Comparison of ENCODE assay signal across 8 mouse cellular contexts in genomic region chr17:32321836-32322235, GRCm38 (mm10). TPM values are rescaled to one million over a fixed set of nuclear protein-coding genes. Genes with fewer than 3 reads are reported as not detected.
DNase-seq lines count a peak whose midpoint lies in the region; ATAC-seq and TF ChIP-seq lines count a peak whose summit lies in the region.

No protein-coding gene starts in this region.

- peaks cover 21% of the 10 kb centered on the region for H3K4me1 ChIP-seq in heart, embryonic 10.5 days
- peaks cover 2 to 10% of the 10 kb centered on the region in 2 experiments; a peak in 2 of 4 replicates for H3K4me1 ChIP-seq in MEL (ENCODE audit: control insufficient read depth in 1 of 2, insufficient read depth in 2 of 2, low read length in 2 of 2)
- peaks cover 31% of the 10 kb centered on the region for H3K4me1 ChIP-seq in forebrain, embryonic 15.5 days
- H3K4me1 ChIP-seq in limb, embryonic 15.5 days = peaks cover 26% of the 10 kb centered on the region
- peaks cover 2% of the 10 kb centered on the region; the same call in 1 of the 2 replicates for H3K4me1 ChIP-seq in stomach, postnatal 0 days (replicated peaks; ENCODE audit: control insufficient read depth, insufficient read depth)

- H3K27ac ChIP-seq in heart, embryonic 10.5 days = peak overlapping the region; percentile 95
- peak overlapping the region; percentile 5; the same call in 1 of the 2 replicates for H3K27ac ChIP-seq in MEL (ENCODE audit: control insufficient read depth, low read depth, low read length)
- peak overlapping the region; percentile 92 for H3K27ac ChIP-seq in forebrain, embryonic 15.5 days (replicated peaks)
- H3K27ac ChIP-seq in limb, embryonic 15.5 days = peak overlapping the region; percentile 97
- peak overlapping the region; percentile 85 for H3K27ac ChIP-seq in stomach, postnatal 0 days (replicated peaks)

- ATAC-seq in forebrain, embryonic 15.5 days (replicated peaks) = no peak
- ATAC-seq in limb, embryonic 15.5 days (ENCODE audit: insufficient number of reproducible peaks, low FRiP score, low TSS enrichment, low read depth) = no peak
- ATAC-seq in stomach, postnatal 0 days (ENCODE audit: low FRiP score, low TSS enrichment) = no peak

- no peak for TF ChIP-seq POLR2A in MEL (IDR thresholded peaks at IDR 0.05; ENCODE audit: control insufficient read depth in 1 of 2, insufficient read depth in 1 of 2, low read depth in 1 of 2, low read length in 2 of 2, poor library complexity in 1 of 2)

- no peaks in the 10 kb centered on the region for H3K9me3 ChIP-seq in heart, embryonic 10.5 days
- no peaks in the 10 kb centered on the region for H3K9me3 ChIP-seq in MEL (replicated peaks; ENCODE audit: insufficient read depth, low read length)
- no peaks in the 10 kb centered on the region for H3K9me3 ChIP-seq in forebrain, embryonic 15.5 days
- no peaks in the 10 kb centered on the region for H3K9me3 ChIP-seq in limb, embryonic 15.5 days
- H3K9me3 ChIP-seq in stomach, postnatal 0 days (ENCODE audit: control insufficient read depth, low read length) = no peaks in the 10 kb centered on the region

- no peaks in the 10 kb centered on the region for H3K27me3 ChIP-seq in heart, embryonic 10.5 days (ENCODE audit: insufficient read depth, poor library complexity, severe bottlenecking)
- no peaks in the 10 kb centered on the region for H3K27me3 ChIP-seq in MEL (ENCODE audit: control insufficient read depth in 1 of 2, insufficient read depth in 2 of 2, low read length in 2 of 2)
- no peaks in the 10 kb centered on the region for H3K27me3 ChIP-seq in forebrain, embryonic 15.5 days
- H3K27me3 ChIP-seq in limb, embryonic 15.5 days = no peaks in the 10 kb centered on the region
- H3K27me3 ChIP-seq in stomach, postnatal 0 days (ENCODE audit: control insufficient read depth, insufficient read depth, low read length) = no peaks in the 10 kb centered on the region

- no peak for DNase-seq in heart, embryonic 10.5 days (ENCODE audit: low spot score)
- no peak for DNase-seq in heart, adult 9 months (ENCODE audit: low spot score in 2 of 2)
- no peak for DNase-seq in MEL (ENCODE audit: low read depth, low spot score)
- peak; percentile 28 for DNase-seq in stomach, postnatal 0 days (ENCODE audit: low spot score)
- no peak for DNase-seq in layer of hippocampus, postnatal 10 days (ENCODE audit: low spot score in 2 of 2)
- DNase-seq in embryo, embryonic 9.5 days (ENCODE audit: extremely low spot score) = no peak

- peaks cover 43% of the 10 kb centered on the region for H3K79me2 ChIP-seq in MEL (ENCODE audit: control insufficient read depth, insufficient read depth, low read length, poor library complexity)

- H3K36me3 ChIP-seq in heart, embryonic 10.5 days = peaks cover 45% of the 10 kb centered on the region
- H3K36me3 ChIP-seq in MEL (ENCODE audit: control insufficient read depth in 1 of 2, insufficient read depth in 2 of 2, low read length in 2 of 2) = peaks cover 7 to 14% of the 10 kb centered on the region in 2 experiments; a peak in 3 of 4 replicates
- H3K36me3 ChIP-seq in forebrain, embryonic 15.5 days = peaks cover 29% of the 10 kb centered on the region
- H3K36me3 ChIP-seq in limb, embryonic 15.5 days = peaks cover 46% of the 10 kb centered on the region
- peaks cover 5% of the 10 kb centered on the region for H3K36me3 ChIP-seq in stomach, postnatal 0 days (ENCODE audit: control insufficient read depth, insufficient read depth, low read length)

- no peak for TF ChIP-seq RAD21 in MEL (IDR thresholded peaks at IDR 0.05; ENCODE audit: low read depth, low read length)

- TF ChIP-seq CTCF in MEL (IDR thresholded peaks at IDR 0.05 in 2 of 3, conservative IDR thresholded peaks at IDR 0.05 in 1 of 3; ENCODE audit: control insufficient read depth in 1 of 3, insufficient read depth in 1 of 3, low read depth in 2 of 3, low read length in 3 of 3, poor library complexity in 1 of 3, severe bottlenecking in 1 of 3) = no peak
- no peak for TF ChIP-seq CTCF in stomach, postnatal 0 days (IDR thresholded peaks at IDR 0.05; ENCODE audit: low read depth)

- peak overlapping the region; percentile 78 for H3K4me3 ChIP-seq in heart, embryonic 10.5 days
- peak overlapping the region; percentile 65 to 67 for H3K4me3 ChIP-seq in MEL (ENCODE audit: control insufficient read depth in 1 of 2, insufficient read depth in 1 of 2, low read depth in 2 of 2, low read length in 2 of 2)
- H3K4me3 ChIP-seq in forebrain, embryonic 15.5 days = peak overlapping the region; percentile 99
- H3K4me3 ChIP-seq in limb, embryonic 15.5 days = peak overlapping the region; percentile 94
- peak overlapping the region; percentile 86 for H3K4me3 ChIP-seq in stomach, postnatal 0 days (ENCODE audit: low read depth, low read length)

- H3K9ac ChIP-seq in MEL (ENCODE audit: control insufficient read depth, low read depth, low read length, poor library complexity, severe bottlenecking) = peak overlapping the region; percentile 78
- peak overlapping the region; percentile 70 for H3K9ac ChIP-seq in forebrain, embryonic 15.5 days (replicated peaks)
- H3K9ac ChIP-seq in limb, embryonic 15.5 days = peak overlapping the region; percentile 75
- peak overlapping the region; percentile 73 for H3K9ac ChIP-seq in stomach, postnatal 0 days (ENCODE audit: low read length)

- H3K4me2 ChIP-seq in forebrain, embryonic 15.5 days (replicated peaks) = peak overlapping the region; percentile 65
- H3K4me2 ChIP-seq in limb, embryonic 15.5 days = peak overlapping the region; percentile 72
- peak overlapping the region; percentile 75 for H3K4me2 ChIP-seq in stomach, postnatal 0 days (replicated peaks; ENCODE audit: low read depth)

- WGBS in heart, embryonic 10.5 days = 20% methylated on average over 6 of the region's 6 CpGs
- WGBS in forebrain, embryonic 15.5 days = 24% methylated on average over 6 of the region's 6 CpGs
- WGBS in limb, embryonic 15.5 days = 16% methylated on average over 6 of the region's 6 CpGs
- WGBS in stomach, postnatal 0 days = 10% methylated on average over 6 of the region's 6 CpGs

- no peak for TF ChIP-seq EP300 in MEL (IDR thresholded peaks at IDR 0.05; ENCODE audit: low read depth in 1 of 2, low read length in 2 of 2)
- TF ChIP-seq EP300 in stomach, postnatal 0 days (optimal IDR thresholded peaks at IDR 0.05) = no peak

TF ChIP-seq in MEL, 35 proteins besides CTCF, POLR2A, EP300 and RAD21:
- TF ChIP-seq POLR2AphosphoS2 (IDR thresholded peaks at IDR 0.05; ENCODE audit: low read length) (no peak), TBP (IDR thresholded peaks at IDR 0.05; ENCODE audit: low read depth, low read length) (no peak), KAT2A (conservative IDR thresholded peaks at IDR 0.05; ENCODE audit: low read depth, low read length) (no peak), NELFE (IDR thresholded peaks at IDR 0.05; ENCODE audit: low read depth, low read length) (no peak), JUND (IDR thresholded peaks at IDR 0.05; ENCODE audit: low read depth, low read length) (no peak), TCF12 (IDR thresholded peaks at IDR 0.05; ENCODE audit: low read depth, low read length) (no peak), SMC3 (IDR thresholded peaks at IDR 0.05; ENCODE audit: low read depth, low read length) (no peak)

RNA-seq across cellular contexts. Expression of gene Akap8, which starts 0.8 kb away (rescaled TPM):
- polyA plus RNA-seq in heart, embryonic 10.5 days (2016; fragmentation: Nextera tagmentation; extraction: Ambion mirVana) = 100 and 115 TPM in 2 replicates
- 80.3 and 101 TPM in 2 replicates for total RNA-seq in MEL (2012; rRNA removed)
- polyA plus RNA-seq in MEL (2012; ENCODE audit: insufficient read depth in 1 of 2, insufficient read length in 2 of 2, low read depth in 1 of 2, low replicate concordance in 2 of 2, missing spikeins in 1 of 2) = 100 to 1,000 TPM in 1 of 2 experiments, 10 to 100 TPM in 1; 77.9 to 127 TPM
- polyA plus RNA-seq in forebrain, embryonic 15.5 days (2015; fragmentation: Nextera tagmentation; extraction: Ambion mirVana) = 107 and 111 TPM in 2 replicates
- 93.1 and 94.6 TPM in 2 replicates for polyA plus RNA-seq in limb, embryonic 15.5 days (2015; fragmentation: Nextera tagmentation; extraction: Ambion mirVana)
- polyA plus RNA-seq in stomach, postnatal 0 days (2015; fragmentation: Nextera tagmentation; extraction: Ambion mirVana) = 30.3 and 31.0 TPM in 2 replicates
- 100 to 1,000 TPM in 1 of 2 experiments, 10 to 100 TPM in 1; 88.7 to 112 TPM for total RNA-seq in layer of hippocampus, postnatal 10 days (2021)

RNA-seq across cellular contexts. Expression of gene Akap8l, which starts 28.6 kb away (rescaled TPM):
- 84.7 and 88.6 TPM in 2 replicates for polyA plus RNA-seq in heart, embryonic 10.5 days (2016; fragmentation: Nextera tagmentation; extraction: Ambion mirVana)
- 34.1 and 40.0 TPM in 2 replicates for total RNA-seq in MEL (2012; rRNA removed)
- polyA plus RNA-seq in MEL (2012; ENCODE audit: insufficient read depth in 1 of 2, insufficient read length in 2 of 2, low read depth in 1 of 2, low replicate concordance in 2 of 2, missing spikeins in 1 of 2) = 10 to 100 TPM in 1 of 2 experiments, not detected in 1; 63.8 TPM
- 138 and 140 TPM in 2 replicates for polyA plus RNA-seq in forebrain, embryonic 15.5 days (2015; fragmentation: Nextera tagmentation; extraction: Ambion mirVana)
- 85.1 and 88.6 TPM in 2 replicates for polyA plus RNA-seq in limb, embryonic 15.5 days (2015; fragmentation: Nextera tagmentation; extraction: Ambion mirVana)
- 25.2 and 31.7 TPM in 2 replicates for polyA plus RNA-seq in stomach, postnatal 0 days (2015; fragmentation: Nextera tagmentation; extraction: Ambion mirVana)
- 100 to 1,000 TPM; 115 to 140 TPM for total RNA-seq in layer of hippocampus, postnatal 10 days (2021)

RNA-seq across cellular contexts. Expression of gene Brd4, which starts 37.3 kb away (rescaled TPM):
- polyA plus RNA-seq in heart, embryonic 10.5 days (2016; fragmentation: Nextera tagmentation; extraction: Ambion mirVana) = 73.1 and 105 TPM in 2 replicates
- 12.3 and 18.3 TPM in 2 replicates for total RNA-seq in MEL (2012; rRNA removed)
- polyA plus RNA-seq in MEL (2012; ENCODE audit: insufficient read depth in 1 of 2, insufficient read length in 2 of 2, low read depth in 1 of 2, low replicate concordance in 2 of 2, missing spikeins in 1 of 2) = 10 to 100 TPM in 1 of 2 experiments, not detected in 1; 91.4 TPM
- polyA plus RNA-seq in forebrain, embryonic 15.5 days (2015; fragmentation: Nextera tagmentation; extraction: Ambion mirVana) = 80.2 and 80.8 TPM in 2 replicates
- 78.1 and 81.6 TPM in 2 replicates for polyA plus RNA-seq in limb, embryonic 15.5 days (2015; fragmentation: Nextera tagmentation; extraction: Ambion mirVana)
- polyA plus RNA-seq in stomach, postnatal 0 days (2015; fragmentation: Nextera tagmentation; extraction: Ambion mirVana) = 28.6 and 29.9 TPM in 2 replicates
- total RNA-seq in layer of hippocampus, postnatal 10 days (2021) = 100 to 1,000 TPM; 112 to 126 TPM

Comparison
In these comparisons a context has a peak if more than half of its experiments do, and no peak if none do; other contexts are left out.
1. H3K27ac ChIP-seq: peak in every context shown above with its lines; median percentile 97 in limb, embryonic 15.5 days; 95 in heart, embryonic 10.5 days; 92 in forebrain, embryonic 15.5 days; 85 in stomach, postnatal 0 days; 5 in MEL.